Mouse (Mus musculus): ENCODE measurements around the gene Kctd19. TPM values are rescaled to one million over a fixed set of nuclear protein-coding genes. Genes with fewer than 3 reads are reported as not detected.

The Kctd19 gene
- total RNA-seq, 2 experiments from 2014 or later, result not detected

- ATAC-seq (ENCODE audit: poor library complexity, severe bottlenecking), result no peak
Observed at GRCm38 (mm10) chr8:105426878-105427277, 13.6 kb upstream of the Kctd19 start.

- no peak for ATAC-seq (ENCODE audit: poor library complexity, severe bottlenecking)
Observed at GRCm38 (mm10) chr8:105422006-105422405, 8.7 kb upstream of the Kctd19 start.

GRCm38 (mm10) chr8:105419800-105420199, 6.5 kb upstream of the Kctd19 start:
- ATAC-seq (ENCODE audit: poor library complexity, severe bottlenecking), result no peak

GRCm38 (mm10) chr8:105418992-105419391, 5.7 kb upstream of the Kctd19 start:
- no peak for ATAC-seq (ENCODE audit: poor library complexity, severe bottlenecking)

GRCm38 (mm10) chr8:105409947-105410346, 3.4 kb downstream of the Kctd19 start:
- no peak for ATAC-seq (ENCODE audit: poor library complexity, severe bottlenecking)

- no peak for ATAC-seq (ENCODE audit: poor library complexity, severe bottlenecking)
Observed at GRCm38 (mm10) chr8:105408331-105408730, 5.0 kb downstream of the Kctd19 start.

- no peak for ATAC-seq (ENCODE audit: poor library complexity, severe bottlenecking)
Observed at GRCm38 (mm10) chr8:105406416-105406815, 6.9 kb downstream of the Kctd19 start.

GRCm38 (mm10) chr8:105404496-105404895, 8.8 kb downstream of the Kctd19 start:
- ATAC-seq (ENCODE audit: poor library complexity, severe bottlenecking), result no peak

- ATAC-seq (ENCODE audit: poor library complexity, severe bottlenecking), result no peak
Observed at GRCm38 (mm10) chr8:105403467-105403866, 9.8 kb downstream of the Kctd19 start.

- no peak for ATAC-seq (ENCODE audit: poor library complexity, severe bottlenecking)
Observed at GRCm38 (mm10) chr8:105400016-105400415, 13.3 kb downstream of the Kctd19 start.

- ATAC-seq (ENCODE audit: poor library complexity, severe bottlenecking), result no peak
Observed at GRCm38 (mm10) chr8:105397747-105398146, 15.6 kb downstream of the Kctd19 start.

GRCm38 (mm10) chr8:105393915-105394314, 19.4 kb downstream of the Kctd19 start:
- ATAC-seq (ENCODE audit: poor library complexity, severe bottlenecking), result no peak

- peak; percentile 80 for ATAC-seq (ENCODE audit: poor library complexity, severe bottlenecking)
Observed at GRCm38 (mm10) chr8:105393089-105393787, 20.1 kb downstream of the Kctd19 start.

GRCm38 (mm10) chr8:105389096-105389495, 24.2 kb downstream of the Kctd19 start:
- ATAC-seq (ENCODE audit: poor library complexity, severe bottlenecking), result no peak

- no peak for ATAC-seq (ENCODE audit: poor library complexity, severe bottlenecking)
Observed at GRCm38 (mm10) chr8:105387151-105387550, 26.2 kb downstream of the Kctd19 start.

GRCm38 (mm10) chr8:105384070-105384469, 29.2 kb downstream of the Kctd19 start:
- 0 out of 2 replicates have a peak, but pooled peaks have one; percentile 24 for ATAC-seq (ENCODE audit: poor library complexity, severe bottlenecking)

- no peak for ATAC-seq (ENCODE audit: poor library complexity, severe bottlenecking)
Observed at GRCm38 (mm10) chr8:105380308-105380707, 33.0 kb downstream of the Kctd19 start.

GRCm38 (mm10) chr8:105378673-105379072, 34.6 kb downstream of the Kctd19 start:
- ATAC-seq (ENCODE audit: poor library complexity, severe bottlenecking), result no peak

GRCm38 (mm10) chr8:105374513-105374966, 38.8 kb downstream of the Kctd19 start:
- ATAC-seq (ENCODE audit: poor library complexity, severe bottlenecking), result peak; percentile 69

- ATAC-seq (ENCODE audit: poor library complexity, severe bottlenecking), result no peak
Observed at GRCm38 (mm10) chr8:105373032-105373431, 40.3 kb downstream of the Kctd19 start, which contains the start of gene Plekhg4. Gene Plekhg4 (plus strand): TSS chr8:105373274.

GRCm38 (mm10) chr8:105372473-105372872, 40.8 kb downstream of the Kctd19 start:
- ATAC-seq (ENCODE audit: poor library complexity, severe bottlenecking), result no peak

GRCm38 (mm10) chr8:105367107-105367506, 46.2 kb downstream of the Kctd19 start:
- ATAC-seq (ENCODE audit: poor library complexity, severe bottlenecking), result 0 out of 2 replicates have a peak, but pooled peaks have one; percentile 40
